Mouse (Mus musculus) telencephalon, adult 2 months (tissue): Measurements from ENCODE around the gene Hspb11.

Experiments
- DNase-seq: peaks from one replicate; pipeline ENCODE4 v3.0.0-alpha.2; 2011; ENCODE audit warnings: low read depth, low spot score

Gene Hspb11

DNA sequence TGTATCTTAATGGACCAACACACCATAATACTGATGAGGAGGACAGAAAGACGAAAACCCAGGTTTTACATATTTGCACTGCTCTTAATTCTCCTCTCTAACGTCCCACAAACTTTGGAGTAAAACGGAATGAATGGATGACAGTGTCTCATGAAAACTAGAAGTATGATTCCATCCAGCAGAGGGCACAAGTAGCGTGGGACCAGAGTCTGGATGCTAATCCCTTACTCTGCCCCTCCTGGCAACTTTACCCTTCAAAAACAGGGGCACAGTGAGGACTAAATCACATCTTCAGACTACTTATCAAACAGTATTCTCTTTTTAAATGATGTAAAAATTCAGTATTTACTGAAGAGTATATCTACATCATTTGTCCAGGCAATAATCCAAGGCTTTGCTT is 2.9 kb upstream of the Hspb11 start:
- no peak for DNase-seq

GRCm38 (mm10) chr4:107252522-107252921 is 871 bp upstream of the Hspb11 start:
- DNase-seq, result no peak

DNA sequence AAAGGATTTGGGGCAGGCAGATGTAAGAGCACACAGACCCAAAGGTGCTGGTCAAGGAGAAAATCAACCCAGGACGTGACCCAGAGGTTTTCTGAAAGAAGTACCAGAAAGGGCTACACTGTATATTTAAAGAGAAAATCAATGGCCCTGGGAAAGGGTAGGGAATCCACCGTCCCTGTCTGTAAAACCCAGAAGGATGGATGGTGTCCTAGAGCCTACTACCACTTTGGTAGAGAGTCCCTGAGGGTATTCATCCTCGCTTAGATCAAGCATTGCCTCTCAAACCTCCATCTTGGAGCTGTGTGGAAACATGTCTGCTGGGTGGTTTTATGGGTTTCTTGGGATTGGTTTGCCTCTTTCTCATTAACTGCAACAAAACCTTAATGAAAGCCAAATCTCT is 1.0 kb downstream of the Hspb11 start:
- no peak for DNase-seq

DNA sequence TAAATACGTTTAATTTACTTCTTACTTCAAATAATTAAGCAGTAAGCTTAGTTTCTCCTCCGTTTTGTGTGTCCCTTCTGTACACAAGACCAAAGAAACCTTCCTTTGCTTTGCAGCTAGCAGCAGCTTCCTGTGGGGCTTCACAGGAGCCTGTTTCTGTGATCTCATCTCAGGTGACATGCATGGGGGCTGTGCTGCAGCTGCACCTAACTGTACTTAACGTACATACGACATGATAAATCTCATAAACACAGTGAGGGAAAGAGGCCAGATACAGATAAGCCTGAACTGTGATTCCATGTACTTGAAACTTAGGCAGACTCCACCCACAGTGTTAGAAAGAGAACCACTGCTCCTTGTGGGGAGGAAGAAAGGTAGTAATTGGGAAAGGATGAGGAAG is 6.6 kb downstream of the Hspb11 start:
- no peak for DNase-seq

DNA sequence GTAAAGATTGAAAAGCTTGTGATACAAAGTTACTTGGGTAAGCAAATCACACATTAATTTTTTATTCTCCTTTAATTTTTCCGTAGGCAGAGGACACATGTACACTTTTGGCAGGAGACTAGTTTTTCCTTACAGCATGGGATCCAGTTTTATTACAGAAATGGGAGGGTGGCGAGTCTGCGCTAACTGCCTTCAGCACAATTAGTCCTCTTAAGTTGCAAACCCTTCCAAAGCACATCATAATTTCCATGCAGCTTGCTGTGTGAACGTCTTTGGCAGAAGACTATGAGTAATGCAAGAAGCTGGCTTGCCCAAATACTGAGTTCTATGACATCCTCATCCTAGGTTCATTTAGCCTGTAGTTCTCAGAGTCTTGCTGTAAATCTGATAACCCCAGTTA is 20.3 kb downstream of the Hspb11 start:
- no peak for DNase-seq

GRCm38 (mm10) chr4:107274511-107274910 is 21.1 kb downstream of the Hspb11 start:
- no peak for DNase-seq

DNA sequence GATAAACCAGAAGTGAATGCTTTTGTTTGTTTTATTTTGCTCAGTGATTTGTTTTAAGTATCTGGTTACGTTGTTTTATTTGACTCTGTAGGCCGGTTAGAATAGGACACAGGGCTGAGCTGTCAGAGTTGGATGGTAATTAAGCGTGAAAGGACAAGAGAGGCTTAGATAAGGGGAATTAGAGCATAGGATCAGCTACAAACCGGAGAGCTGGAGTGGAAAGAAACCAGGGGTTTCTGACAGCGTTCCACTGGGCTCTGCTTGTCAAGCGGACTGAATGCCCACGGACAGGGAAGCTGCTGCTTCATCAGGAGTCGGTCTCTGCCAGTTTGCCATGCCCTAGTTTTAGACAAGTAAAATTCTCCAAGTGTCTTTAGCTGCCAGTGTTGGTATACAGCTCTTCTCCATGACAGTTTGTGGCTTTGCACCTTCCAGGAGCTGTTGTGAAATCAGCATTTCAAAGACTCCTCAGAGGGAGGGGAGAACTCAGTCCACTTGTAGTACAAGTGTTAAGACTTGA is 24.9 kb downstream of the Hspb11 start:
- no peak for DNase-seq

GRCm38 (mm10) chr4:107280843-107281475 is 27.6 kb downstream of the Hspb11 start:
- DNase-seq, result no peak

DNA sequence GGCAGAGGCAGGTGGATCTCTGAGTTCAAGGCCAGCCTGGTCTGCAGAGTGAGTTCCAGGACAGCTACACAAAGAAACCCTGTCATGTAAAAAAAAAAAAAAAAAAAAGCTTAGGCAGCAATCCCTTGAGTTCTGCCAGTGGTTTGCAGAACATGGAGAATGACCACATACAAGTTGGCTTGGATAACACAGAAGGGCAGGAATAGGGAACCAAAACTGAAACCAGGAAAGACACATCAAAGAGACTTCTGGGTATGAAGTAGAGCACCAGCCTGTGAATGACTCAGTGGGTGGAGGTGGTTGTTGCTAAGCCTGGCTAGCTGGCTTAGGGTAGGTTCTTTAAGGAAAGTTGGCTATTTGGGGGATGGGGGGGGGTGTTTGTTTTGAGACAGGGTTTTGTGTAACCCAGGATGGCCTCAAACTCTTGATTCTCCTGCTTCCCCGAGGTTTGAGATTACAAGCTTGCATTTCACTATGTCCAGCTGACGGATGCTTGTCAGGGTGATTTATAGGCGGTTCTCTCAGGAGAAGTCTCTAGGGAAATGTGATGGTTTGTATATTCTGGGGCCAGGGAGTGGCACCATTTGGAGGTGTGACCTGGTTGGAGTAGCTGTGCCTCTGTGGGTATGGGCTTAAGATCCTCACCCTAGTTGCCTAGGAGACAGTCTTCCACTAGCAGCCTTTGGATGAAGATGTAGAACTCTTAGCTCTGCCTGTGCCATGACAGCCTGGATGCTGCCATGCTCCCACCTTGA is 32.2 kb downstream of the Hspb11 start:
- peak; percentile 10 for DNase-seq

DNA sequence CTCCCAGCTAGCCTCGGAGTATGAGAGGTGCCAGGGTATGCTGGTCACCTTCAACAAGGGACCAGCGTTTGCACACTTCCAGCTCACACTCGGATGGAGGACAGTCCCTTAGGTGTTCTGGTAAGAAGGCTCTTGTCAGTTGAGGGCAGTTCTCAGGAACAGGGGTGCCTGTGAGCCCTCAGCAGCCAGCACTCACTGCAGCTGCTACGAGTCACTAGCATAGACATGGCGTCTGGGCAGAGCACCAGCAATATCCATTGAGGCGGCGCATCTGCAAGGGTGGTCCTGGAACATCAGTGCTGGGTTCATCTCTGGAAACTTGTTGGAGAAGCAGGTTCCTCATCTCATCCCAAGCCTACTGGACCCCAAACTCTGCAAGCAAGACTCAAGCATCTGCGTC is 33.0 kb downstream of the Hspb11 start:
- no peak for DNase-seq

DNA sequence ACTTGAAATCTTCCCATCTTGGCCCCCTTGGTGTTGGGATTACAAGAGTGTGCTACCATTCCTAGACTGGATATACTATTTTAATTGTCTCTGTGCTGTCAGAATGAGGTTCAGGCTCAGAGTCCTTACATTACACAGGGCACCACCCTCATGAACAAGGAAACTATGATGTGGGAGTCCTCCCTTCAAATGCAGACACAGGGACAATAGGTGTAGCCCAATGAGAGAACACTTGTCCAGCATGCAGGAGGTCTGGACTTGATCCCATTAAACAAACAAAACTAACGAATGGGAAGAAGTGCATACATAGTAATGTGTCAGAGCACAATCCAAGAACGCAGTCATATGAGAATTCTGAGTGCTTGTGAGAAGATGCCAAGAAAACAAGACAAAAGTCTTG is 34.1 kb downstream of the Hspb11 start:
- no peak for DNase-seq

- DNase-seq, result peak; percentile 60
Observed at GRCm38 (mm10) chr4:107291611-107292272, 38.3 kb downstream of the Hspb11 start.

- no peak for DNase-seq
Observed at GRCm38 (mm10) chr4:107292273-107292662, 38.9 kb downstream of the Hspb11 start.

DNA sequence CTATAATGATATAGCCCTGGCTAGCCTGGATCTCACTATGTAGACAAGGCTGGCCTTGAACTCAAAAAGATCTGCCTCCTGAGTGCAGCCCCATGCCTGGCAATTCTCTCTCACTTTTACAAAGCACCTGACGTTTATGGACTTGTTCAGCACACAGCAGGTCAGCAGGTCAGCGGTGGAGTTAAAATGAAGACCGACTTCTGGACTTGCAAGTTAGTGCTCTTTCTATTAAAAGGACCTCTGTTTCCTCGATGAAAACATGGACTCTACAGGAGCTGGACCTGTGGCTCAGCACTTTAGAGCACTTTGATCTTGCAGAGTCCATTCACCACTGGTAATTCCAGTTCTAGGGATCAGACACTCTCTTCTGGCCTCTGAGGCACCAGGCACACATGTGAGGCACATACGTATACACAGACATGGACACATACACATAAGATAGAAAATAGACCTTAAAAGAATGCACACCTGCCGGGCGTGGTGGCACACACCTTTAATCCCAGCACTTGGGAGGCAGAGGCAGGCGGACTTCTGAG is 44.7 kb downstream of the Hspb11 start:
- no peak for DNase-seq

- no peak for DNase-seq
Observed at GRCm38 (mm10) chr4:107299779-107300340, 46.5 kb downstream of the Hspb11 start.

GRCm38 (mm10) chr4:107300371-107300770 is 47.0 kb downstream of the Hspb11 start:
- no peak for DNase-seq

DNA sequence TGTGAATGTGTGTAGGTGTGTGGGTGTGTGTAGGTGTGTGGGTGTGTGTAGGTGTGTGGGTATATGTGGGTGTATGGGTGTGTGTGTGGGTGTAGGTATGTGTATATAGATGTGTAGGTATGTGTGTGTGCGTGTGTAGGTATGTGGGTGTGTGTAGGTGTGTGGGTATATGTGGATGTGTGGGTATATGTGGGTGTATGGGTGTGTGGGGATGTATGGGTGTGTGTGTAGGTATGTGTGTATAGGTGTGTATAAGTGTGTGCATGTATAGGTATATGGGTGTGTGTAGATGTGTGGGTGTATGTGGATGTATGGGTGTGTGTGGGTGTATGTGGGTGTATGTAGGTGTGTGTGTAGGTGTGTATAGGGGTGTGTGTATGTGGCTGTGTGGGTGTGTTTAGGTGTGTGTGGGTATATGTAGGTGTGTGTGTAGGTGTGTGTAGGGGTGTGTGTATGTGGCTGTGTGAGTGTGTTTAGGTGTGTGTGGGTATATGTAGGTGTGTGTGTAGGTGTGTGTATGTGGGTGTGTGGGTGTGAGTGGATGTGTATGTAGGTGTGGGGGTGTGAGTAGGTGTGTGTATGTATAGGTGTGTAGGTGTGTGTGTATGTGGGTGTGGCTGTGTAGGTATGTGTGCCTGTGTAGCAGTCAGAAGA is 47.6 kb downstream of the Hspb11 start:
- DNase-seq, result no peak

DNA sequence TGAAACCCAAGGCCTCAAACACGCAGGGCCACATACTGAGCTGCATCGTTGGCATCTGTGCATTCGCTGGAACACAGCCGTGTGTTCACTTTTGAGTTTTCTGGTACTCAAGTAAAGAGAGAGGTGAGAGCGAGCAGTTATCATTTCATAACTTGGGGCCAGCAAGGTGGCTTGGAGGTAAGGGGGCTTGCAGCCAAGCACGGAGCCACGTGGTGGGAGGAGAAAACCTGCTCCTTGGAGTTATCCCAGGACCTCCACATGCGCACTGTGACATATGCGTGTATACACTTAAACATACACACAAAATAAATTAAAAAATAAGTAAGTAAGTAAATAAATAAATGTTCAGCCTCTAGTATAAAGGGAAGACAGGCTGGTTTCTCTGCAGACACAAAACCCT is 48.8 kb downstream of the Hspb11 start:
- DNase-seq, result no peak

DNA sequence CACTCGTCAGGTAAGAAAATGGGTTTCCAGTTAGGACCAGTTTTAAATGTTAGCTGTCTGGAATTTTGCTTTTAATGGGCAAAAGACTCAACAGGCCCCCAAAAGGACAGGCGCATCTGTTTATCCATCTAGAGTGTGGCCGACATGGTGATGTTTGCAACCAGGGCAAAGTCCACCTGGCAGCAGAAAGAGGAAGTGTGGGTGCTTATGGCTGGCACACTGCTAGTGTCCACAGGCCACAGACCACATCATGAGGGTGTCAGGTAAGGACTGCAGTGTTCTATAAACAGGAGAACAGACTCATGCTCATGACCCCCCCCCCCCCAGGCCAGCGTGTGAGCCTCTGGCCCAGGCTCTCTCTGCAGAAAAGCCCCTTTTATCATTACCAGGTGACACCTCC is 49.4 kb downstream of the Hspb11 start:
- no peak for DNase-seq

GRCm38 (mm10) chr4:107303531-107303930 is 50.1 kb downstream of the Hspb11 start:
- no peak for DNase-seq

- DNase-seq, result no peak
Observed at GRCm38 (mm10) chr4:107306966-107307365, 53.6 kb downstream of the Hspb11 start, which contains the start of gene Dio1. Dio1 (minus strand) TSS chr4:107307169.
